Mouse (Mus musculus): Measurements from ENCODE around the gene Vav1. TPM values are rescaled to one million over a fixed set of nuclear protein-coding genes. Genes with fewer than 3 reads are reported as not detected.

Gene Vav1
- polyA plus RNA-seq, 1 experiment: not detected

GRCm38 (mm10) chr17:57307074-57307473 lies 28.2 kb downstream of the Vav1 start:
- Histone ChIP-seq H3K36me3 (ENCODE audit: control insufficient read depth, insufficient read depth) (no peaks in the 10 kb centered on the region), H3K79me2 (ENCODE audit: control insufficient read depth, insufficient read depth) (no peaks in the 10 kb centered on the region), H3K4me3 (no peak overlapping the region), H3K4me2 (ENCODE audit: low read depth) (no peak overlapping the region), H3ac (ENCODE audit: control insufficient read depth, insufficient read length) (no peak overlapping the region), H3K27me3 (ENCODE audit: control insufficient read depth, insufficient read depth, insufficient read length) (no peaks in the 10 kb centered on the region)
- TF ChIP-seq POLR2AphosphoS2 (IDR thresholded peaks at IDR 0.05; ENCODE audit: insufficient read length, low read depth): no peak

DNA sequence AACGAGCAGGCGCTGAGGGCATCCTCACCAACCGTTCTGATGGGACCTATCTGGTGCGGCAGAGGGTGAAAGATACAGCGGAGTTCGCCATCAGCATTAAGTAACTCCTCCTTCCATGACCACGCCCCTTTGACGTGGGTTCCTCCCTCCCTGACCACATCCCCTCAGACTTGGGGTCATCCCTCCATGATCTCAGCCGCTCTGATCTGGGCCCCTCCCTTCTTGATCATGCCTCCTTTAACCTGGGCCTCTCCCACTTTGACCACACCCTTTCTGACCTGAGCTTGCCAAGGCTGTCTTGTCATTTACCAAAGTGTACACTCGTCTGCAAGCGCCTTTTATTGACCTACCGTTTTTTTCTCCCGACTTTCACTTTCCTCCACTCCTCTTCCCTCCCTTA lies 32.9 kb downstream of the Vav1 start:
- Histone ChIP-seq H3K79me2 (ENCODE audit: control insufficient read depth, insufficient read depth) (no peaks in the 10 kb centered on the region), H3ac (ENCODE audit: control insufficient read depth, insufficient read length) (no peak overlapping the region), H3K4me3 (no peak overlapping the region), H3K4me2 (ENCODE audit: low read depth) (no peak overlapping the region), H3K27me3 (ENCODE audit: control insufficient read depth, insufficient read depth, insufficient read length) (peaks cover 5% of the 10 kb centered on the region), H3K36me3 (ENCODE audit: control insufficient read depth, insufficient read depth) (no peaks in the 10 kb centered on the region)
- TF ChIP-seq REST (IDR thresholded peaks at IDR 0.05; ENCODE audit: insufficient read depth, insufficient read length) (no peak), CEBPB (IDR thresholded peaks at IDR 0.05; ENCODE audit: insufficient read depth, poor library complexity, severe bottlenecking) (no peak), MYOG (IDR thresholded peaks at IDR 0.05; ENCODE audit: control insufficient read depth in 1 of 3, insufficient read depth in 1 of 3, insufficient read length in 2 of 3, low read depth in 2 of 3) (no peak), POLR2AphosphoS2 (IDR thresholded peaks at IDR 0.05; ENCODE audit: insufficient read length, low read depth) (no peak)

DNA sequence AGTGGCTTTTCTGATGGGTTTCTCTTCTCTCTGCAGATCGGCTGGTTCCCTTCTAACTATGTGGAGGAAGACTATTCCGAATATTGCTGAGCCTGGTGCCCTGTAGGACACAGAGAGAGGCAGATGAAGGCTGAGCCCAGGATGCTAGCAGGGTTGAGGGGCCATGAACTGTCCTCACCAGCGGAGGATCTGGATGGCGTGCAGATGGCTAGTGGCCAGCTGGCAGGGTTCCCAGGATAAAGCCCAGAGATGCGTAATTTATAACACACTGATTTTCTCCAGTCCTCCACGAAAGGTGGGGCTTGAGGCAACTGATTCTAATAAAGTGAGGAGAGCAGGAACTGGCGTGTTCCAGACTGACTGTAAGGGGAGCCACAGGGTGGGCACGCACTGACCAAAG lies 48.7 kb downstream of the Vav1 start:
- Histone ChIP-seq H3K27me3 (ENCODE audit: control insufficient read depth, insufficient read depth, insufficient read length) (peaks cover 7% of the 10 kb centered on the region), H3K4me3 (no peak overlapping the region)
- TF ChIP-seq REST (IDR thresholded peaks at IDR 0.05; ENCODE audit: insufficient read depth, insufficient read length) (no peak), POLR2A (IDR thresholded peaks at IDR 0.05; ENCODE audit: insufficient read length, low read depth) (no peak), CEBPB (IDR thresholded peaks at IDR 0.05; ENCODE audit: insufficient read depth, poor library complexity, severe bottlenecking) (no peak), E2F4 (IDR thresholded peaks at IDR 0.05; ENCODE audit: insufficient read depth) (no peak), TCF3 (IDR thresholded peaks at IDR 0.05; ENCODE audit: insufficient read length, low read depth) (no peak), MAX (IDR thresholded peaks at IDR 0.05; ENCODE audit: low read depth) (no peak)

GRCm38 (mm10) chr17:57328944-57329343 lies 50.0 kb downstream of the Vav1 start:
- no peak for TF ChIP-seq E2F4 (IDR thresholded peaks at IDR 0.05; ENCODE audit: insufficient read depth)
- TF ChIP-seq TCF12 (IDR thresholded peaks at IDR 0.05; ENCODE audit: insufficient read depth, poor library complexity, severe bottlenecking): no peak
- no peak for TF ChIP-seq MYOD1 (IDR thresholded peaks at IDR 0.05; ENCODE audit: control insufficient read depth in 1 of 3, insufficient read length in 2 of 3, low read depth in 2 of 3)

More for the DNA sequence above, 48.7 kb downstream of the Vav1 start:
- Histone ChIP-seq H3ac (ENCODE audit: control insufficient read depth, insufficient read length) (no peak overlapping the region), H3K4me2 (ENCODE audit: low read depth) (no peak overlapping the region), H3K79me2 (ENCODE audit: control insufficient read depth, insufficient read depth) (no peaks in the 10 kb centered on the region), H3K36me3 (ENCODE audit: control insufficient read depth, insufficient read depth) (no peaks in the 10 kb centered on the region)

GRCm38 (mm10) chr17:57330993-57331392 lies 52.1 kb downstream of the Vav1 start:
- no peak overlapping the region for H3K4me3 ChIP-seq
- H3K4me2 ChIP-seq (ENCODE audit: low read depth): no peak overlapping the region
- H3K27me3 ChIP-seq (ENCODE audit: control insufficient read depth, insufficient read depth, insufficient read length): no peaks in the 10 kb centered on the region
- H3K36me3 ChIP-seq (ENCODE audit: control insufficient read depth, insufficient read depth): no peaks in the 10 kb centered on the region
- H3K79me2 ChIP-seq (ENCODE audit: control insufficient read depth, insufficient read depth): no peaks in the 10 kb centered on the region
- no peak for TF ChIP-seq USF1 (IDR thresholded peaks at IDR 0.05; ENCODE audit: low read depth)
- TF ChIP-seq REST (IDR thresholded peaks at IDR 0.05; ENCODE audit: insufficient read depth, insufficient read length): no peak
- no peak for TF ChIP-seq TCF3 (IDR thresholded peaks at IDR 0.05; ENCODE audit: insufficient read length, low read depth)
- TF ChIP-seq MAX (IDR thresholded peaks at IDR 0.05; ENCODE audit: low read depth): no peak
- no peak for TF ChIP-seq CEBPB (IDR thresholded peaks at IDR 0.05; ENCODE audit: insufficient read depth, poor library complexity, severe bottlenecking)
- TF ChIP-seq POLR2AphosphoS2 (IDR thresholded peaks at IDR 0.05; ENCODE audit: insufficient read length, low read depth): no peak
- no peak for TF ChIP-seq POLR2A (IDR thresholded peaks at IDR 0.05; ENCODE audit: insufficient read length, low read depth)
- TF ChIP-seq MYOG (IDR thresholded peaks at IDR 0.05; ENCODE audit: control insufficient read depth in 1 of 3, insufficient read depth in 1 of 3, insufficient read length in 2 of 3, low read depth in 2 of 3): no peak
- TF ChIP-seq E2F4 (IDR thresholded peaks at IDR 0.05; ENCODE audit: insufficient read depth): no peak
- TF ChIP-seq MYOD1 (IDR thresholded peaks at IDR 0.05; ENCODE audit: control insufficient read depth in 1 of 3, insufficient read length in 2 of 3, low read depth in 2 of 3): no peak
- TF ChIP-seq TCF12 (IDR thresholded peaks at IDR 0.05; ENCODE audit: insufficient read depth, poor library complexity, severe bottlenecking): no peak
- no peak for TF ChIP-seq SRF (IDR thresholded peaks at IDR 0.05; ENCODE audit: control insufficient read depth, insufficient read length, low read depth)
- no peak overlapping the region for H3ac ChIP-seq (ENCODE audit: control insufficient read depth, insufficient read length)

More at GRCm38 (mm10) chr17:57328944-57329343, 50.0 kb downstream of the Vav1 start:
- Histone ChIP-seq H3K79me2 (ENCODE audit: control insufficient read depth, insufficient read depth) (no peaks in the 10 kb centered on the region), H3ac (ENCODE audit: control insufficient read depth, insufficient read length) (no peak overlapping the region), H3K4me2 (ENCODE audit: low read depth) (no peak overlapping the region), H3K27me3 (ENCODE audit: control insufficient read depth, insufficient read depth, insufficient read length) (peaks cover 7% of the 10 kb centered on the region), H3K36me3 (ENCODE audit: control insufficient read depth, insufficient read depth) (no peaks in the 10 kb centered on the region), H3K4me3 (no peak overlapping the region)

GRCm38 (mm10) chr17:57332241-57332640 lies 53.3 kb downstream of the Vav1 start:
- H3ac ChIP-seq (ENCODE audit: control insufficient read depth, insufficient read length): no peak overlapping the region
- H3K27me3 ChIP-seq (ENCODE audit: control insufficient read depth, insufficient read depth, insufficient read length): no peaks in the 10 kb centered on the region
- no peak overlapping the region for H3K4me2 ChIP-seq (ENCODE audit: low read depth)
- no peak overlapping the region for H3K4me3 ChIP-seq
- TF ChIP-seq MYOD1 (IDR thresholded peaks at IDR 0.05; ENCODE audit: control insufficient read depth in 1 of 3, insufficient read length in 2 of 3, low read depth in 2 of 3) (no peak), SRF (IDR thresholded peaks at IDR 0.05; ENCODE audit: control insufficient read depth, insufficient read length, low read depth) (no peak)
- H3K79me2 ChIP-seq (ENCODE audit: control insufficient read depth, insufficient read depth): no peaks in the 10 kb centered on the region
- no peaks in the 10 kb centered on the region for H3K36me3 ChIP-seq (ENCODE audit: control insufficient read depth, insufficient read depth)
